Mouse (Mus musculus) C2C12 (cell line): ENCODE data around the gene Oxtr.

Experiments used
- CTCF ChIP-seq: IDR thresholded peaks from one replicate; pipeline ENCODE4 v1.5.1; 2011; ENCODE audit not compliant: control insufficient read depth, insufficient read depth, insufficient read length
- USF1 ChIP-seq: IDR thresholded peaks from one replicate; pipeline ENCODE4 v1.6.1; 2011; ENCODE audit warnings: low read depth, mild to moderate bottlenecking, control low read depth, moderate library complexity

DNA sequence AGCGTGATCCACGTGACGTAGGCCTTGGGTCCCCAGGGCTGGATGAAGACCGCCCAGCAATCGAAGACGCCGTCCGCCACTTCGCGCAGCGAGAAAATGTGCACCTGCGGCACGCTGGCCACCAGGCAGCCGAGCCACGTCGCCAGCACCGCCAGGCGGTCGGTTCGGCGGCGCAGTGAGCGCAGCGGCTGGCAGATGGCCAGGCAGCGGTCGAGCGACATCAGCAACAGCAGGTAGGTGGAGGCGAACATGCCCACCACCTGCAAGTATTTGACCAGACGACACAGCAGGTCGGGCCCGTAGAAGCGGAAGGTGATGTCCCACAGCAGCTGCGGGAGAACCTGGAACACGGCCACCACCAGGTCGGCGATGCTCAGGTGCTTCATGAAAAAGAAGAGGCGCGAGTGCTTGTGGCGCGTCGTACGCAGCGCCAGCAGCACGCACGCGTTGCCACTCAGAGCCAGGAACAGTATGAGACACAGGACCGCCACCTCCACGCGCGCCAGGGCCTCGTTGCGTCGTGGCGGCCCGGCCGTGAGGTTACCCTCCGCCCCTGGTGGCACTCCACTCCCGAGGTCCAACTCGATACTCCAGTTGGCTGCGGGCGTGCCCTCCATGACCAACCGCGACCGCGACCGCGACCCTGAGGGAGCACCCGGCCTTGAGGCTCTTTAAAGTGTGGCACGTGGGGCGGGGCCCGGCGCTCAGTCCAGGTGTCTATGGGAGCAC lies 398 bp downstream of the Oxtr start:
- TF ChIP-seq CTCF (no peak), USF1 (no peak)
